Mouse (Mus musculus): Measurements from ENCODE around the gene Snrpa1.

The Snrpa1 gene

DNA sequence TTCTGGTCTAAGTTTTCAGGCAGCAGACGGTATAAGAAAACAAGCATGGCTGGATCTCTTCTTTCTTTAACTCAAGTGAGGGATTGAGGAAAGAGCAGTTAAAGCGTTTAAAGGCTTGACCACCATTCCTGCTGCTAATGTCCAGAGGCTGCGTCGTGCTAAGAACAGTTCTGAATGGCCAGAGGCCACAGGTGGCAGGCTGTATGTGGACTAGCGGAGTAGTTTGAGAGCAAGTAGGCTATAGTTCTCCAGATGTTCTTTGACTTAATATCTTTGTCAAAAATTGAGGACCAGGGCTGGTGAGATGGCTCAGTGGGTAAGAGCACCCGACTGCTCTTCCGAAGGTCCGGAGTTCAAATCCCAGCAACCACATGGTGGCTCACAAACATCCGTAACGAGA, 52.4 kb downstream of the Snrpa1 start:
- in situ Hi-C loops (cut with MboI, MseI): no loop called here

DNA sequence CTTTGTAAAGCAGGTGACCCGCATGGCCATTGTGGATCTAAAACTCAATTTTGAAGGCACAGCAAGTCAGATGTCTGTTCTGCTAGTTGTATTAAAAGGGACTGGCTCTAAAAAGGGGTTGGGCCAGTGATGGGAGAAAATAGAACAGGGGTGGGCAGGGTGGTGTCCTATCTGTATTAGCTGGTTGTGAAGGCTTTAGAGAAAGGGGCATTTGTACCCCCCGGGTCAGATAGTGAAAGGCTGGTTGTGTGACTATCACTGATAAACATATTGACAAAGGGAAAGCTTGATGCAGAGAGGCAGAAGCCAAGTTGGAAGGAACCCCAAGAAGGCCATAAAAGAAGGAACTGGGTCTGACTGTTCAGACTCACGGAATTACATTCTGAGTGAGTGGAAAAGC, 54.8 kb downstream of the Snrpa1 start:
- in situ Hi-C loops (cut with MboI, MseI): no loop called here

DNA sequence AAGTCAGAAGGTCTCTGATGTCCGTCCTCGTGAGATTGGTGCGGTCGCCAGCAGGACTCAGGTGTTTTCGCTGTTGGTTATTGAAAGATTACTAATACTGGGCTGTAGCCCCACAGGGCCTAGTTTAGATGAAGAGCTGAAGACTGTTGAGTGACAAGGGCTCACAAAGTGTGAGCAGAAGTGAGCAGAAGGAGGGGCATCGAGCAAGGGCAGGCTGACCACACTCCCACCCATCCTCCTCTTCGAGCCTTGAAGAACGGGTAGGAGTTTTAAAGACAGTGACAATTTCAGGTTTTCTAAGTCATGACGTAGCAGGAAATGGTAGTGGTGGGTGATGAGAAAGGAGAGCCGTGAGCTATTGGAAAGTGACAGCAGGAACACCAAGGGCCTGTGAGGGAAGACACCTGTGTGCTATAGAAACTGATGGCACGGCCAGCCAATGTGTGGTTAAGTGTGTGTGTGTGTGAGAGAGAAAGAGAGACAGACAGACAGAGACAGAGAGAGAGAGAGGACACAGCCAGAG, 57.1 kb downstream of the Snrpa1 start:
- in situ Hi-C loops (cut with MboI, MseI): no loop called here

GRCm38 (mm10) chr7:66116906-66117482, 58.2 kb downstream of the Snrpa1 start:
- in situ Hi-C loops (cut with MboI, MseI): no loop called here

GRCm38 (mm10) chr7:66118046-66118445, 59.2 kb downstream of the Snrpa1 start:
- in situ Hi-C loops (cut with MboI, MseI): no loop called here

GRCm38 (mm10) chr7:66118796-66119195, 60.0 kb downstream of the Snrpa1 start:
- in situ Hi-C loops (cut with MboI, MseI): no loop called here

GRCm38 (mm10) chr7:66120139-66120538, 61.3 kb downstream of the Snrpa1 start:
- in situ Hi-C loops (cut with MboI, MseI): no loop called here

DNA sequence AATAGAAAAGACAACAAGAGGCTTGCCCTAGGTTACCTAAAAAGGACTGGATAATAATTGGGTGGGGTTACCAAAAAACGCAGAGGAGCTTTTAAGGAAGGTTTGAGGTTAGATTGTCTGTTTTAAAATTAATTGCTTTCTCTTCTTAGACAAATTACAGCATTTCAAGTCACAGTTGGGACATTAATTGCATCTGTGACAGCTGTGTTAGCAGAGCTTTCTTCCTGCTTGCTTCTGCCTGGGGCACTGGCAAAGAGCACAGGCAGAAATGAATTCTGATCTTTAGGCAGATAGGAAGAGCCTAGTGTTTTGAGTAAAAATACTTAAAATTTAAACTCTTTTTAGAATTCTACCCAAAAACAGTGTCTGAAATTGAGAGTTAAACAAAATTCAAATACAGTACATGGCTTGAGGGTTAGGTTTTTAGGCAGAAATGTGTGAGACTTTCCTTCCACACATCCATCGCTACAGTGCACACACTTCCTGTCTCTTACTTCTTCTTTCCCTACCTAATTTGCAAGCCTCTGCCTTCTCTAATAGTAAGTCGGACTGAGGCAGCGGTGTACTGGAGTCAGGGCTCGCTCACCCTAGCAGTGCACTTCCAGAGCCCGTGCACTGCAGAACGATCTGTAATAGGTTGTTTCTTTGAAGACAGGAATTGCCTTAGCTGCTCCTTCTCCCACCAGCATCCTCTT, 62.0 kb downstream of the Snrpa1 start:
- in situ Hi-C loops (cut with MboI, MseI): no loop called here
